Mouse (Mus musculus): Measurements from ENCODE around the gene Pbx1. TPM values are rescaled to one million over a fixed set of nuclear protein-coding genes. Genes with fewer than 3 reads are reported as not detected.

Gene Pbx1
- total and polyA plus RNA-seq, 2 experiments = 6.1 to 7.7 TPM

DNA sequence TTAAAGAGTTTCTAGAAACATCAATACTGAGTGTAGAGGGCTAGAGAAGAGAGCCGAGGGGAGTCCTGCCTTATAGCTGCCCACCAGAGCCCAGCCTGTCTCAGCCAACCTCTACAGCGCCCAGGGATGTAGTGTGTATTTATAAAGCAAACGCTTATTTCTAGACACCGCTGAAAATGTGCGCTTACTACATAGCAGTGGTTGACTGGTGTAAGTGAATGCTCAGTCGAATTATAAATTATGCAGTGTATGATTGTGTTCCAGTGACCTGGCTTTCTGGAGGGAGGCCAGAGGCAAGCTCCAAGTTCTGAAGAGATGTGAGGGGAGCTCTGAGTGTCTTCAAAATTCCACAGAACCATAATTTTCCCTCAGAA, 352.7 kb downstream of the Pbx1 start:
- 86% methylated on average over 6 of the region's 6 CpGs for WGBS
- Histone ChIP-seq H3K4me3 (ENCODE audit: insufficient read depth, low read depth, low read length) (no peak overlapping the region), H3K27me3 (ENCODE audit: control insufficient read depth, insufficient read depth, low read length) (no peaks in the 10 kb centered on the region), H3K9ac (ENCODE audit: low read depth, low read length) (no peak overlapping the region), H3K27ac (replicated peaks; ENCODE audit: insufficient read depth, low read depth, low read length) (no peak overlapping the region), H3K4me1 (ENCODE audit: control insufficient read depth, insufficient read depth, low read length) (no peaks in the 10 kb centered on the region), H3K79me2 (ENCODE audit: control insufficient read depth, insufficient read depth, low read length) (no peaks in the 10 kb centered on the region), H3K36me3 (ENCODE audit: control insufficient read depth, insufficient read depth, low read length) (no peaks in the 10 kb centered on the region)
- TF ChIP-seq POLR2A (IDR thresholded peaks at IDR 0.05; ENCODE audit: extremely low read depth, insufficient read depth, low read length) (no peak), CTCF (IDR thresholded peaks at IDR 0.05; ENCODE audit: low read depth, low read length) (no peak)
- DNase-seq (ENCODE audit: extremely low read depth, low read depth, low spot score) = no peak

DNA sequence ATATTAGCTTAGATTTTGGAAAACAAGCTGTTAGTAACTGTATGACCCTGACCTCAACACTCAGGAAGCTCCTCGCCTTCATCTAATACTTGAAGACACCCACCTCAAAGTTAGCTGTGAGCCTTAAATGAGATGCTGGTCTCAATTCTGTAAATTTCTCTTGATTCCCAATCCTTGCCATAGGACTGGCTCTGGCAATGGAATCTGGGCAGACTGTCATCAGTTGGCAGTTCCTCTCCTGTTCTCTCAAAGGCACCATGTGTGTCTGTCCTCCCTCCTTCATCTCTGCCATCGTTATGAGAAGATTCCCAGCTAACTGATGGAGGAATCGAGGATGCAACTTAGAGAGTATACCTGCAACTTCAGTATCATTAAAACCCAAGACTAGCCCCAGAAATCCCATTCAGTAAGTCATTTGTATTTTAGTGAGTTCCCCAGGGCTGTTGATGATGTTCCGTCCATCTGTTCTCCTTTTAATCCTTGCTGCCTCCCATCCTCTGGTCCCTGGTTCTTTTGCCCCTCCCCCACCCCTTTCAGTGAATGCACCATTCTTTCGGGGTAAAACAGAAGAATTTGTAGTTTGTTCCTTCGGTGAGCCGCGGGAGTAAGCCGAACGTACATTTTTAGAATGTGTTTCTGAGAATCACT, 353.2 kb downstream of the Pbx1 start:
- no peak for DNase-seq (ENCODE audit: extremely low read depth, low read depth, low spot score)
- no peaks in the 10 kb centered on the region for H3K4me1 ChIP-seq (ENCODE audit: control insufficient read depth, insufficient read depth, low read length)
- no peaks in the 10 kb centered on the region for H3K27me3 ChIP-seq (ENCODE audit: control insufficient read depth, insufficient read depth, low read length)
- 84% methylated on average over 10 of the region's 10 CpGs for WGBS
- no peaks in the 10 kb centered on the region for H3K79me2 ChIP-seq (ENCODE audit: control insufficient read depth, insufficient read depth, low read length)
- no peaks in the 10 kb centered on the region for H3K36me3 ChIP-seq (ENCODE audit: control insufficient read depth, insufficient read depth, low read length)
- H3K4me3 ChIP-seq (ENCODE audit: insufficient read depth, low read depth, low read length) = no peak overlapping the region
- TF ChIP-seq POLR2A (IDR thresholded peaks at IDR 0.05; ENCODE audit: extremely low read depth, insufficient read depth, low read length) (no peak), CTCF (IDR thresholded peaks at IDR 0.05; ENCODE audit: low read depth, low read length) (no peak)
- H3K27ac ChIP-seq (replicated peaks; ENCODE audit: insufficient read depth, low read depth, low read length) = no peak overlapping the region
- no peak overlapping the region for H3K9ac ChIP-seq (ENCODE audit: low read depth, low read length)

DNA sequence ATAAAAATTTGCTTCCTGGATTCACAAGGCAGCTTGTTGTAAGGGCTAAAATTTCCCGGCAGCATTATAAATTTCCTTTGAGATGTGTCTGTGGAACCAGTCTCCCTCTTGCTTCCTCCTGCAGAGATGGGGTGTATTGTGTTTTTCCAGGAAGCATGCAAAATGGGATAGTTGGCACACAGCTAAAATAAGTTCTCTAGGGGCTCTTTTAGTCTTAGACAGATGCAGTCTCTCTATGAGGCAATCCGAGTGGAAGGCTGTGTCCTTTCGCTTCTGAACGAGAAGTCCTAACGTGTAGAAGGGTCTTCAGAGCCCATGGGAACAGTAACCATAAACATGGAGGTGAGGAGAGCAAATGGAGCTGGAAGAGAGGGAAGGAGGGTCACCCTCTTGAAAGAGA, 360.1 kb downstream of the Pbx1 start:
- Histone ChIP-seq H3K27me3 (ENCODE audit: control insufficient read depth, insufficient read depth, low read length) (no peaks in the 10 kb centered on the region), H3K4me3 (ENCODE audit: insufficient read depth, low read depth, low read length) (no peak overlapping the region), H3K4me1 (ENCODE audit: control insufficient read depth, insufficient read depth, low read length) (no peaks in the 10 kb centered on the region), H3K27ac (replicated peaks; ENCODE audit: insufficient read depth, low read depth, low read length) (no peak overlapping the region), H3K79me2 (ENCODE audit: control insufficient read depth, insufficient read depth, low read length) (no peaks in the 10 kb centered on the region), H3K9ac (ENCODE audit: low read depth, low read length) (no peak overlapping the region), H3K36me3 (ENCODE audit: control insufficient read depth, insufficient read depth, low read length) (no peaks in the 10 kb centered on the region)
- 81% methylated on average over 5 of the region's 5 CpGs for WGBS
- no peak for DNase-seq (ENCODE audit: extremely low read depth, low read depth, low spot score)
- TF ChIP-seq POLR2A (IDR thresholded peaks at IDR 0.05; ENCODE audit: extremely low read depth, insufficient read depth, low read length) = no peak
- TF ChIP-seq CTCF (IDR thresholded peaks at IDR 0.05; ENCODE audit: low read depth, low read length) = no peak

DNA sequence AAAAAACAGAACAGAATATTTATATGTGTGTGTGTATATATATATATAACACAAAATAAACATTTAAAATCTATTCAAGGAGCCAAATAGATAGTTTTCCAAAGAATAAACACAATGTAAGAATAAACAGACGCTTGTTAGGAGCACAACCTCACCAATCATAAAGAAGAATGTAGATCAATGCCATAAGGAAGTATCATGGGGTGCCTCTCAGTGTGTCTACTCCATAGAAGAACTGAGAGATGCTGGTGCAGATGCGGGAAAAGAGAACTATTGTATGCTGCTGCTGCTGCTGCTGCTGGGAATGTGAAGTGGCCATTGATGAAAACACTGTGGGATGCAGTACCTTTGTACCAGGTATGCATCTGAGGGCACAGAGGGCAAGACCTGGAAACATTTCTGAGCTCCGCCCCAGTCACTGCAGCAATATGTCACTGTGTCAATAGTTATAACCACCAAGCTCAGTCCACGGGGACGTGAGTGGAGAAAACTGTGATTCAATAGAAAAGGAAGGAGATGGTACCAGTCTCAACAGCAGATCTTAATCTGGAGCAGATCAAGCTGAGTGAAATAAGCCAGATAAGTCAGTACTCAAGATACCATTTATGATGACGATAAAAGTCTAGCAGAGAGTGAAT, 361.7 kb downstream of the Pbx1 start:
- WGBS = 71% methylated on average over 6 of the region's 6 CpGs
- Histone ChIP-seq H3K27me3 (ENCODE audit: control insufficient read depth, insufficient read depth, low read length) (no peaks in the 10 kb centered on the region), H3K4me1 (ENCODE audit: control insufficient read depth, insufficient read depth, low read length) (no peaks in the 10 kb centered on the region), H3K79me2 (ENCODE audit: control insufficient read depth, insufficient read depth, low read length) (no peaks in the 10 kb centered on the region), H3K36me3 (ENCODE audit: control insufficient read depth, insufficient read depth, low read length) (no peaks in the 10 kb centered on the region), H3K27ac (replicated peaks; ENCODE audit: insufficient read depth, low read depth, low read length) (no peak overlapping the region), H3K4me3 (ENCODE audit: insufficient read depth, low read depth, low read length) (no peak overlapping the region), H3K9ac (ENCODE audit: low read depth, low read length) (no peak overlapping the region)
- no peak for DNase-seq (ENCODE audit: extremely low read depth, low read depth, low spot score)
- no peak for TF ChIP-seq POLR2A (IDR thresholded peaks at IDR 0.05; ENCODE audit: extremely low read depth, insufficient read depth, low read length)
- TF ChIP-seq CTCF (IDR thresholded peaks at IDR 0.05; ENCODE audit: low read depth, low read length) = no peak

DNA sequence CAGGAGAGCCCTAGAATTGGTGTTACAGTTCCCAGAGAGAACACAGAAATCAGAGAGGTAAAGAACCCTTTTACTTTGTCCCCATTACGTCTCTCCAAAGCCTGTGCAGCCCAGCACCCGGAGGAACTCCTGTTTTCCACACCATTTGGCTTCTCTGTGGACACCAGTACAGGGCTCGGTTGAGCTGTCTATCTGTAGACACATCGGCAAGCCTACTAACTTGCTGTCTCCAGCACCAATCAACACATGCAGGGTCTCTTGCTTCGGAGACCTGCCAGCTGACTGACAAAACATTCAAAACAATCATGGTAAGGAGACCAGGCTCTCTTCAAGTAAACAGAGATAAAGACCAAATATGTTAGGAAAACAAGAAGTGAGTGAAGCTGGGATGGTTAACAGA, 362.3 kb downstream of the Pbx1 start:
- no peaks in the 10 kb centered on the region for H3K36me3 ChIP-seq (ENCODE audit: control insufficient read depth, insufficient read depth, low read length)
- no peak overlapping the region for H3K4me3 ChIP-seq (ENCODE audit: insufficient read depth, low read depth, low read length)
- no peak for DNase-seq (ENCODE audit: extremely low read depth, low read depth, low spot score)
- no peaks in the 10 kb centered on the region for H3K27me3 ChIP-seq (ENCODE audit: control insufficient read depth, insufficient read depth, low read length)
- 28% methylated on average over 5 of the region's 5 CpGs for WGBS
- H3K9ac ChIP-seq (ENCODE audit: low read depth, low read length) = no peak overlapping the region
- H3K27ac ChIP-seq (replicated peaks; ENCODE audit: insufficient read depth, low read depth, low read length) = no peak overlapping the region
- TF ChIP-seq POLR2A (IDR thresholded peaks at IDR 0.05; ENCODE audit: extremely low read depth, insufficient read depth, low read length) (no peak), CTCF (IDR thresholded peaks at IDR 0.05; ENCODE audit: low read depth, low read length) (no peak)
- no peaks in the 10 kb centered on the region for H3K4me1 ChIP-seq (ENCODE audit: control insufficient read depth, insufficient read depth, low read length)
- no peaks in the 10 kb centered on the region for H3K79me2 ChIP-seq (ENCODE audit: control insufficient read depth, insufficient read depth, low read length)
